Mouse (Mus musculus) intestine, embryonic 14.5 days (tissue): ENCODE measurements around the gene Stk26. TPM values are rescaled to one million over a fixed set of nuclear protein-coding genes. Genes with fewer than 3 reads are reported as not detected.

ENCODE experiments used
- ATAC-seq: fragments of 200-750 bp; cut with Nextera tagmentation; replicated peaks from 2 replicates; pipeline ENCODE4 v1.8.0; 2017; ENCODE audit warnings: low read depth, moderate number of reproducible peaks, moderate TSS enrichment, moderate library complexity; ENCODE audit not compliant: low FRiP score, low TSS enrichment
- DNase-seq: peaks from one replicate; pipeline ENCODE4 v3.0.0-alpha.2; 2018; ENCODE audit warnings: low spot score
- H3K27ac ChIP-seq: fragments of 300-500 bp; sonication (generic); 2 replicates; pipeline ENCODE4 v1.5.1; 2014; ENCODE audit warnings: low read depth, mild to moderate bottlenecking, control low read depth
- H3K27me3 ChIP-seq: fragments of 300-500 bp; sonication (generic); replicated peaks from 2 replicates; pipeline ENCODE4 v1.6.1; 2014; ENCODE audit warnings: low read length, control low read depth; ENCODE audit not compliant: control insufficient read depth, insufficient read depth
- H3K36me3 ChIP-seq: fragments of 300-500 bp; sonication (generic); 2 replicates; pipeline ENCODE4 v1.6.1; 2014; ENCODE audit warnings: low read length, control low read depth; ENCODE audit not compliant: control insufficient read depth, insufficient read depth
- H3K4me1 ChIP-seq: fragments of 300-500 bp; sonication (generic); replicated peaks from 2 replicates; pipeline ENCODE4 v1.6.1; 2014; ENCODE audit warnings: low read length, control low read depth, mixed read lengths; ENCODE audit not compliant: control insufficient read depth, insufficient read depth
- H3K4me2 ChIP-seq: fragments of 300-500 bp; sonication (generic); 2 replicates; pipeline ENCODE4 v1.6.1; 2014; ENCODE audit warnings: low read length
- H3K4me3 ChIP-seq: fragments of 300-500 bp; sonication (generic); 2 replicates; pipeline ENCODE4 v1.5.1; 2014; ENCODE audit warnings: low read depth, low read length, control low read depth, mixed read lengths
- H3K9ac ChIP-seq: fragments of 300-500 bp; sonication (generic); 2 replicates; pipeline ENCODE4 v1.6.1; 2014; ENCODE audit warnings: mild to moderate bottlenecking, low read length
- H3K9me3 ChIP-seq: fragments of 300-500 bp; sonication (generic); 2 replicates; pipeline ENCODE4 v1.6.1; 2016; ENCODE audit warnings: low read length, control low read depth; ENCODE audit not compliant: control insufficient read depth
- whole genome bisulfite sequencing: fragments of 180-500 bp; shearing (Covaris S2); extraction: QIAGEN DNeasy Blood & Tissue Kit; methylation state at CpG from one replicate; pipeline ENCODE4 v1.1.7; 2014; 5-methylcytosine and 5-hydroxymethylcytosine counted together
- polyA plus RNA-seq: library from polyadenylated mRNA; unstranded; fragments of >200 nt; fragmentation: Nextera tagmentation; extraction: Ambion mirVana; gene quantifications from 2 replicates; pipeline ENCODE4 v1.2.1, GENCODE M21; 2014

Stk26 gene
- polyA plus RNA-seq, result 6.1 and 7.3 TPM in 2 replicates

GRCm38 (mm10) chrX:50840847-50841560, at the start of gene Stk26:
Stk26 (plus strand) TSS chrX:50841047.
- DNase-seq, result peak; percentile 73
- H3K27ac ChIP-seq, result no peak within 1 kb of the TSS
- peak within 1 kb of the TSS; percentile 34; the same call in 1 of the 2 replicates for H3K9ac ChIP-seq
- H3K4me1 ChIP-seq, result no peaks in the 10 kb centered on the region
- H3K36me3 ChIP-seq, result no peaks in the 10 kb centered on the region
- peak within 1 kb of the TSS; percentile 57 for H3K4me2 ChIP-seq
- WGBS, result 16% methylated on average over 30 of the region's 31 CpGs
- H3K9me3 ChIP-seq, result no peaks in the 10 kb centered on the region
- peaks cover 5% of the 10 kb centered on the region; the same call in 1 of the 2 replicates for H3K27me3 ChIP-seq
- peak; percentile 96 for ATAC-seq
- peak within 1 kb of the TSS; percentile 44 for H3K4me3 ChIP-seq

- no peak overlapping the region for H3K4me2 ChIP-seq
- H3K9ac ChIP-seq, result no peak overlapping the region
- H3K4me3 ChIP-seq, result no peak overlapping the region
- no peak overlapping the region for H3K27ac ChIP-seq
- H3K9me3 ChIP-seq, result no peaks in the 10 kb centered on the region
- H3K4me1 ChIP-seq, result no peaks in the 10 kb centered on the region
- H3K36me3 ChIP-seq, result no peaks in the 10 kb centered on the region
- H3K27me3 ChIP-seq, result no peaks in the 10 kb centered on the region
- no peak for DNase-seq
- WGBS, result 48% methylated on average over 4 of the region's 4 CpGs
- ATAC-seq, result no peak
These were observed 47.7 kb upstream of the Stk26 start for GRCm38 (mm10) chrX:50793005-50793680.

- Histone ChIP-seq H3K9me3 (no peaks in the 10 kb centered on the region), H3K36me3 (no peaks in the 10 kb centered on the region), H3K4me1 (no peaks in the 10 kb centered on the region), H3K27me3 (0 out of 2 replicates have a peak, but pooled peaks cover 2% of the 10 kb centered on the region), H3K4me3 (no peak overlapping the region), H3K4me2 (no peak overlapping the region), H3K27ac (no peak overlapping the region), H3K9ac (no peak overlapping the region)
- DNase-seq (no peak), ATAC-seq (no peak)
- WGBS, result 91% methylated on average over 1 of the region's 1 CpGs
These were observed 43.0 kb upstream of the Stk26 start for GRCm38 (mm10) chrX:50797798-50798197.

GRCm38 (mm10) chrX:50798571-50798970, 42.3 kb upstream of the Stk26 start:
- Histone ChIP-seq H3K4me3 (no peak overlapping the region), H3K36me3 (no peaks in the 10 kb centered on the region), H3K4me2 (no peak overlapping the region), H3K27me3 (0 out of 2 replicates have a peak, but pooled peaks cover 2% of the 10 kb centered on the region), H3K9me3 (no peaks in the 10 kb centered on the region), H3K4me1 (no peaks in the 10 kb centered on the region), H3K27ac (no peak overlapping the region), H3K9ac (no peak overlapping the region)
- 80% methylated on average over 10 of the region's 10 CpGs for WGBS
- DNase-seq (no peak), ATAC-seq (no peak)

GRCm38 (mm10) chrX:50799656-50800188, 41.1 kb upstream of the Stk26 start:
- no peak for ATAC-seq
- no peaks in the 10 kb centered on the region for H3K4me1 ChIP-seq
- WGBS, result 38% methylated on average over 8 of the region's 8 CpGs
- no peak overlapping the region for H3K4me2 ChIP-seq
- DNase-seq, result no peak
- H3K9me3 ChIP-seq, result no peaks in the 10 kb centered on the region
- H3K9ac ChIP-seq, result no peak overlapping the region
- H3K36me3 ChIP-seq, result no peaks in the 10 kb centered on the region
- 0 out of 2 replicates have a peak, but pooled peaks cover 2% of the 10 kb centered on the region for H3K27me3 ChIP-seq
- H3K4me3 ChIP-seq, result no peak overlapping the region
- H3K27ac ChIP-seq, result no peak overlapping the region

- H3K27me3 ChIP-seq, result no peaks in the 10 kb centered on the region
- ATAC-seq (no peak), DNase-seq (no peak)
- H3K4me1 ChIP-seq, result no peaks in the 10 kb centered on the region
- H3K27ac ChIP-seq, result no peak overlapping the region
- no peak overlapping the region for H3K4me2 ChIP-seq
- WGBS, result 60% methylated on average over 4 of the region's 4 CpGs
- no peaks in the 10 kb centered on the region for H3K36me3 ChIP-seq
- H3K9ac ChIP-seq, result no peak overlapping the region
- H3K9me3 ChIP-seq, result no peaks in the 10 kb centered on the region
- no peak overlapping the region for H3K4me3 ChIP-seq
These were observed 35.2 kb upstream of the Stk26 start for GRCm38 (mm10) chrX:50805654-50806053.

- Histone ChIP-seq H3K4me3 (no peak overlapping the region), H3K27me3 (peaks cover 3% of the 10 kb centered on the region; the same call in 1 of the 2 replicates), H3K9me3 (no peaks in the 10 kb centered on the region), H3K27ac (no peak overlapping the region), H3K4me2 (no peak overlapping the region), H3K4me1 (no peaks in the 10 kb centered on the region), H3K9ac (no peak overlapping the region), H3K36me3 (no peaks in the 10 kb centered on the region)
- DNase-seq (no peak), ATAC-seq (no peak)
- 34% methylated on average over 6 of the region's 6 CpGs for WGBS
These were observed 17.0 kb upstream of the Stk26 start for GRCm38 (mm10) chrX:50823856-50824255.

GRCm38 (mm10) chrX:50835592-50835991, 5.3 kb upstream of the Stk26 start:
- Histone ChIP-seq H3K4me3 (no peak overlapping the region), H3K4me1 (no peaks in the 10 kb centered on the region), H3K27ac (no peak overlapping the region), H3K9ac (no peak overlapping the region), H3K9me3 (no peaks in the 10 kb centered on the region), H3K4me2 (no peak overlapping the region), H3K27me3 (peaks cover 5% of the 10 kb centered on the region; the same call in 1 of the 2 replicates), H3K36me3 (no peaks in the 10 kb centered on the region)
- WGBS, result 83% methylated on average over 3 of the region's 3 CpGs
- no peak for ATAC-seq
- DNase-seq, result no peak
